Mouse (Mus musculus): ENCODE measurements at regions not wholly inside any gene's neighbourhood (a gene's known extent, or its start where the extent isn't known, plus 50 kb on each side); places are given as distances from the start of the nearest gene placed in this dataset.
A peak's percentile ranks its signal among the peaks of the same experiment; 100 is the strongest.

DNA sequence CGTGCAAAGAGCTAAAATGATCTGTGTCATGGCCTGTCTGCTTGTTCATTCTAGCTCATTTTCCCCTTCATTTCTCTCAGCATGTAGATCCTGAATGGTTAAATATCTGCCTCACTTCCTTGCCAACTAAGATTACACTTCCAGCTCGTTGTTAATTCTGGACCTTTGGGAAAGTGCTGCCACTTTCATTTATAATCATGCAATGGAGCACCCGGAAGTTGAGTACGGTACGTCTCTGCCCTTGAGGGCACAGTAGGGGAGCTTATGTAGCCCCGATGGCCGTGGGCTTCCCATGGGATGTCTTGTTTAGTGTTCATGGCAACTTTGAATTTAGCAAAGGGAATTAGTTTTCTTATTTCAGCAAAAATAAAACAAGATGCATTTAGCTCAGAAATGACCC, 334.4 kb downstream of the Kcnrg start:
- DNase-seq = no peak

GRCm38 (mm10) chr14:61945659-61946058, 338.4 kb downstream of the Kcnrg start:
- no peak for DNase-seq

- DNase-seq = no peak
These were observed 342.2 kb downstream of the Kcnrg start for GRCm38 (mm10) chr14:61949446-61949845.

GRCm38 (mm10) chr14:61950004-61950403, 342.4 kb upstream of the Rnaseh2b start:
- DNase-seq = no peak

- no peak for DNase-seq
These were observed 339.4 kb upstream of the Rnaseh2b start for GRCm38 (mm10) chr14:61953029-61953428.

DNA sequence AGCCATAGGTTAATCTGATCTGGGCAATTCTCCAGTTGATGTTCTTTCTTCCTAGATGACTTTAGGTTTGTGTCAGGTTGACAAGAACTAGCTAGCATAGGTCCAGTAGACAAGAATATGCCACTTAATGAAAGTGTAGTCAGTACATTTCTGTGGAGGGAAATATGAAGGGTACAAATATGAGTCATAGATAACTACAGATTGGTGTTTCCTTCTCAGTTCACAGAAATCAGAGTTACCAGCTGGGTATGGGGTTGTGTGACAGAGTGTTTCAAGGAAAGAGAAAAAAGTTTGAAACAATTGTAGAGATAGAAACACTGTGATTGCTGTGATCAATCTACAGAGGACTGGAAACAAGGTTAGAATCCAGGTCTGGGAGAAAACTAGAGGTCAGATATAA, 337.0 kb upstream of the Rnaseh2b start:
- no peak for DNase-seq

DNA sequence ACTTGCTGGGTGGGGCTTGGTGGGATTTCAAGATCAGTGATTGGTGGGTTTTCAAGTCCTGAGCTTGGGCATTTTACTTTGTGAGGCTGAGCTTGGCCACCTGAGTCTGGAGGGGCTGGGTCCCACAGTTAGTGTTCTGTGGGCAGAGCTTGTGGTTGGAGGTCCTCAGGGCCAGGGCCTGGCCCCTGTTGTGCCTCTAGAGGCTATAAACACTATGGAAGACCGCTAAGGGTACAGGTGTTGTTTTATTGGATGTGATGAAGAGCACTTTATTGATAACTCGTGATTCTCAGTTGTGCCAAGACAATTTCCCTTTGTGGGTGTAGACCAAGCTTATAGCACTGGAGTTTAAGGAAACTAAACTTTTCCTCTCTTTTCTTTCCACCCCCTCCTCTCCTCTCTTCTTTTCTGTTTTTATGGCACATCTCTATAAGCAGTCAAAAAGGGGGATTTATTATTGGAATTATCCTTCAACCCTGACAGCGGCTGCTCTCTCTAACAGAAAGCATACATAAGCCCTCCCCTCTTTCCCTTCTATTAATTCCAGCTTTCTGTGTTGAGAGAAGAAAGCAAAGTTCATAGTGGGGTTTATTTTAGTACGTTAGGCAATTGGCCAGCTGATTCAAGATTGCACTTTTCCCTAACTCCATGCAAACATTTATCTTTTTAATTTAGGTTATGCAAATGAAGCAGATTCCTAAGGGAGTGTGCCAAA, 332.0 kb upstream of the Rnaseh2b start:
- no peak for DNase-seq

DNA sequence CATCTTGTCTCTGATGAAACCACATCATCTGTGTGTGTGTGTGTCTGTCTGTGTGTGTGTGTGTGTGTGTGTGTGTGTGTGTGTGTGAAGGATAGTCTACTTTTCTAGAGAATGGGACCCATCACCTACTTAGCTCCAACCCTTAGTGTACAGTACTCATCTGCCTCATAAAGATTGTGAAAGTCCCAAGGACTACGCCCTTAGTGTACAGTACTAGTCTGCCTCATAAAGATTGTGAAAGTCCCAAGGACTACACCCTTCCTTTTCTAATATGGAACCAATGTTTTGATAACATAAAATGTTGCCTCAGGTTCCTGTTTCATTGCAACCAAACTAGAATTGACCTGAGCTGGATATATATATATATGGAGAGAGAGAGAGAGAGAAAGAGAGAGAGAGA, 323.9 kb upstream of the Rnaseh2b start:
- DNase-seq = no peak

DNA sequence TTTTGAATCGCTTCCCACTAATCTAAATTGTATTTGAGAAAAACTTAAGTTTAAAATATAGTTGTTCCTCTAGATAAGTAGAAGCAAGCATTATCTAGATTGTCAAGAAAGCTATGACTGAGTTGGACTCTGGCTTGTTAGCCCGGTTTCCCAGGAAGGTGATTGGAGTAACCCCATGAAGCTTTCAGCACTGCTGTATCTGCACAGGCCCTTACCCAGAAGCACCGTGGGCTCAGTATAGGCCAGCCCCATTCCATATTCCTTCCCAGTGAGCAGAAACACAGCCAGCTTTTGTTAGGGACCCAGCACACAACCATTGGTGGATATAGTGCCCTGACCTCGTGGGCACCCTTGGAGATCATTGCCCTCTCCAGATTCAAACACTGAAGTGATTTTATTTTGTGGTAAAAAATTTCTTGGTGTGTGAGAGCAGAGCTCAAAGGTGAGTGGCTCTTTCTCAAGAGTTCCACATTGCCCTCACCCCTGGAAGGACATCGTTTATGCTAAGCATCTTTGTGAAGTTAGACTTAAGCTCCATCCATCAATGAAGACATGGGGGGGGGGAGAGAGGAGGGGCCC, 323.3 kb upstream of the Rnaseh2b start:
- DNase-seq = no peak

DNA sequence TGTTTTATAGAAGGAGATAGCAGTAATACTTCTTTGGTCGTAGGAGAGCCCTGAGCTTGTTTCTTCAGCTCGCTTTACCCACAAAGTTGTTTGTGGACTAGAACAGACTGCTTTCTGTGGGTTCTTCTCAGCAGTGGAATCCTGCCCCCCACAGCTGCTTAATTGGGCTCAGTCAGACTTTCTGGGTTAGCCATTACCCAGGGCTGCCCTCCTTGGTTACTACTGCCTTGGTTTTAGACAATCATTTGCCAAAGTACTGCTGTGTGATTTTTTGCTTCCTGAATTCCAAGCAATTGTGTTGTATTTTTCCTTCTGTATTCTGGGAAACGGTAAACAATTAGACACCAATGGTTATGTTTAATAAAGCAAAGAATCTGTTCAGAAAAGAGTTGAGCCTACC, 321.8 kb upstream of the Rnaseh2b start:
- no peak for DNase-seq

- DNase-seq = no peak
These were observed 321.0 kb upstream of the Rnaseh2b start for GRCm38 (mm10) chr14:61971100-61972088.

- DNase-seq = no peak
These were observed 317.1 kb upstream of the Rnaseh2b start for GRCm38 (mm10) chr14:61975301-61975732.

GRCm38 (mm10) chr14:61980581-61980980, 311.8 kb upstream of the Rnaseh2b start:
- DNase-seq = no peak

- no peak for DNase-seq
These were observed 306.8 kb upstream of the Rnaseh2b start for GRCm38 (mm10) chr14:61985575-61985974.

DNA sequence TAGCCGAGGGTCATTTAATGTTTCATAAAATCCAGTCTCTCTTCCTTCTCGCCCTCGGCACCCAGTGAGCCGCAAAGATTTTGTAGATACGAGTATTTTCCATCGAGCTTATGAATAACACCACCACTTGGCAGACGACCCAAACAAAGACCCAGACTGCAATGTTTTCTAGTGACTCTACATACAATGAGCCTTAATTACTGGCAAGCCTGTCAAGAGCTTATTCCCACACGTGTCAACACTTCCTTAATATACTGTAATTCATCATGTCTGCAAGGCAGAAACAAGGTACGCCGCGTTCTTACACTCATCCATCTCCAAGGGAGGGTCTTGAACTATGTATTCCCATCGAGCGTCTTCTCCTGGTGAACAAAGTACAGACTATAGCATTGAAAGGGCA, 306.2 kb upstream of the Rnaseh2b start:
- DNase-seq = no peak

DNA sequence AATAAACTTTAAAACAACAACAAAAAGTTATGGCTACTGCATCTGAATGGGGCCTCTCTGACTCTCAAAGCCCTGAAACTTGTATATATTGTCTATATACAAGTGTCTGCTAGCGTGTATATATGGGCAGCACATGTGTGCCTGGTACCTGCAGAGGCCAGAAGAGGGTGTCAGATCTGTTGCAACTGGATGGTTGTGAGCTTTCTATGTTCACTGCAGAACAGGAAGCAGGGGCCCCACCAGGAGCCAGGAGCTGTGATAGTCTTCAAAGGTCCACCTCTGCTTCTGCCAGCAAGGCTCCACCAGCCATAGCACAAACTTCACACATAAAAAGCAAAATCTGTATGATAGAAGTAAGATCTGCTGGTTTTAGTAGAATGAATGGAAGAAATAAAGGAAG, 297.1 kb upstream of the Rnaseh2b start:
- DNase-seq = no peak

GRCm38 (mm10) chr14:61997736-61998135, 294.7 kb upstream of the Rnaseh2b start:
- no peak for DNase-seq

DNA sequence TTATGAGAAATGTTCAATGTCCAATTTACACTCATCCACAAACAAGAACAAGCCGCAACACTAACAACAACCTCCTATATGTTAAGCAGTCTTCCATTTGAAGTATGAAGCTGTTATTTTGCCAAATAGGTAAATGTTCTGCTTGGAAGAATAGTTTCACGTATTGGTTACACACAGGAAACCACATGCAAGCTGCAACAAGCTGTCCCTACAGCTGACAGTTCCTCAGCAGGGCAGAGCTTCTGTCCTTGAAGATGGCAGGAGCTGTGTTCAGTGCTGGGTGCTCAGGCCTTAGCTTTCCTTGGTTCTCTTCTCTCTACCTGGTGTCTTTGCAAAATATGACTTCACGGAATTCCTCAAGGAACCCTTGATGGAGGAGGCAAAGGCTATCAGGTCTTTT, 294.1 kb upstream of the Rnaseh2b start:
- no peak for DNase-seq

- DNase-seq = no peak
These were observed 290.9 kb upstream of the Rnaseh2b start for GRCm38 (mm10) chr14:62001481-62001949.

DNA sequence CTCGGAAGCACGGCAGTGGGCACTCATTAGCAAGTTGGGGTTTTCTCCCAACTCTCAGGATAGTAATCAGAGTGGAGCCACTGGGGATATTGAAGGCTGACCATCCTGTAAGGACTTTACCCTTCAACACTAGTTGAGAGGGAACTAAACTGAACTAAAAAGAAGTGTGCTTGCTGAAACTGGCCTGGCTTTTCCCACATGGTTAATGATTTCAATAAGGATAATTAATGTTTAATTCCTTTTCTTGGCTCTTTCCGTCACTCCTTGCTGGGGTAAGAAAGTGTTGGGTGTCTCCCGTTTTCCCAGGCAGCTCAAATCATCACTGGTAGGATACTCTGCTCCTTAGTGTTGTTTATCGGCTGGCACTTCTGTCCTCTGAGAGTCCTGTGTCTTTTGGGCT, 290.3 kb upstream of the Rnaseh2b start:
- no peak for DNase-seq

DNA sequence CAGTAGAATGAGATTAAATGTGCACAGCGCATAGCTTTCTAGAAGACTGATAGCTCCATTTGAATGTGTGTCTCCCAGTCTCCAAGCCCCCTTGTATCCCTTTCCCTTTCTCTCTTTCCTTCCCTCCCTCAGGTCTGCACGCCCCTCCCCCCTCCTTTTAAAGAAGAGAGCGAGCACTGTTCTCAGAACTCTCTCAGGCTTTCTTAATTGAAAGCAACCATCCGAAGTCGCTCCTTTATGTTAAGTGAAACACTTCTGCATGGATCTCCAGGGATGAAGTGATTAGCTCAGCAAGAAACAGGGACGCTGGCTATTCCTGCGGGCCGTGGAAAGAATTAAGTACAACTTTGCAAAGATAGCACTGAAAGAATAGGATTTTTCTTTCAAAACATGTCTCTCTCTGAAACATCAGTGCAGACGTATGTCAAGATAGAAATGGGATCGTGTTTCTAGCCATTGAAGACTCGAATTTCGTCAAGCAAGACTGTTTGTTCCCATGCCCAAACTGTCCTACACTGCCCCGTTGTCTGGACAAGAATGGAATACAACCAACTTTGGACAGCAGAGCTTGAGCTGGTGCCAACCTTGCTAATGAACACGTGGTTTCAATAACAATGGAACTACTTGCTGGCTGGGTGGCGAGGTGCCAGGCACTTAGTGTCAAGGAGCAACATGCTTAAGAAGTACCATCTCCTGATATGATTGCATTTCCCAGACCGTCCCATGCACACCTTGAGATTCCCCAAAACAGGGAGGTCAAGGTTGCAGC, 289.2 kb upstream of the Rnaseh2b start:
- peak; percentile 10 for DNase-seq

- DNase-seq = no peak
These were observed 288.6 kb upstream of the Rnaseh2b start for GRCm38 (mm10) chr14:62003797-62004196.

DNA sequence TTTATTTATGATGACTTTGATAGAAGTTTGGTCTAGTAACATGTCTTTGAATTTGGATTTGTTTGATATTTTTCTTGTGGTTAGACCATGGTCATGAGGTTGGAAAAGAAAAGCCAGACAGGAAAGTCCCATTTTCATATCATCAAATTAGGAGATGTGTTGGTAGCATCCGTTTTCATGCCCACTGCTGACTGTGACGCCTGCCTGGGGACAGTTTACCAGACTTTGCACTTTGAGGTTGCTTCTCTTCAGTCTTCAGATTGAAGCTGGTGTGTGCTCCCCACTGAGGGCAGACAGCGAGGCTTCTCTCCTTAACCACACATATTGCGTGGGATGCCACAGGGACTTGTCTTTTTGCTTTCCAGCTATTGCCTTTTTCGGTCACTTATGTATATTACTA, 283.7 kb upstream of the Rnaseh2b start:
- DNase-seq = no peak
